ENCODE assay signal across 12 mouse cellular contexts in genomic region chr1:133887538-133888250, GRCm38 (mm10). TPM values are rescaled to one million over a fixed set of nuclear protein-coding genes. Genes with fewer than 3 reads are reported as not detected.
DNase-seq lines count a peak whose midpoint lies in the region; ATAC-seq lines count a peak whose summit lies in the region.
"Had no signal": no experiment of that assay in that cellular context is flagged by ENCODE, and none has a peak within 500 bp of the region (broad histone marks: within the 10 kb centered on the region; RNA-seq: fewer than 3 reads in every experiment).

No protein-coding gene starts in this region.

- no peaks in the 10 kb centered on the region for H3K9me3 ChIP-seq in midbrain, embryonic 12.5 days
- no peaks in the 10 kb centered on the region for H3K9me3 ChIP-seq in midbrain, embryonic 11.5 days (ENCODE audit: control insufficient read depth, low read length)
- H3K9me3 ChIP-seq in forebrain, embryonic 15.5 days, result no peaks in the 10 kb centered on the region
- no peaks in the 10 kb centered on the region for H3K9me3 ChIP-seq in liver, embryonic 16.5 days (replicated peaks; ENCODE audit: control insufficient read depth, low read length)

- H3K36me3 ChIP-seq in midbrain, embryonic 12.5 days, result no peaks in the 10 kb centered on the region
- H3K36me3 ChIP-seq in midbrain, embryonic 11.5 days (ENCODE audit: control insufficient read depth, insufficient read depth, low read length), result no peaks in the 10 kb centered on the region
- H3K36me3 ChIP-seq in forebrain, embryonic 15.5 days, result no peaks in the 10 kb centered on the region
- no peaks in the 10 kb centered on the region for H3K36me3 ChIP-seq in liver, embryonic 16.5 days (ENCODE audit: control insufficient read depth, insufficient read depth)

- no peak for DNase-seq in midbrain, embryonic 11.5 days (ENCODE audit: low spot score, missing footprints)
- DNase-seq in embryo, embryonic 10.5 days (ENCODE audit: low spot score), result no peak
- no peak for DNase-seq in cerebellum, adult 18-20 months
- DNase-seq in spleen, adult 12 weeks (ENCODE audit: low spot score), result no peak
- DNase-seq: adrenal gland, adult 8-10 months; gastrocnemius, postnatal 10 days; heart, postnatal 36 days; lung, postnatal 14 days; thymus, adult 2 months had no signal

- H3K27ac ChIP-seq in midbrain, embryonic 12.5 days (replicated peaks), result no peak overlapping the region; the same call in 1 of the 2 replicates
- no peak overlapping the region for H3K27ac ChIP-seq in midbrain, embryonic 11.5 days (ENCODE audit: low read depth, low read length)
- peak overlapping the region; percentile 25; the same call in 1 of the 2 replicates for H3K27ac ChIP-seq in forebrain, embryonic 15.5 days (replicated peaks)
- no peak overlapping the region for H3K27ac ChIP-seq in liver, embryonic 16.5 days (ENCODE audit: low read length)

- no peak for ATAC-seq in midbrain, embryonic 12.5 days (ENCODE audit: low FRiP score, low read depth)
- no peak for ATAC-seq in midbrain, embryonic 11.5 days (ENCODE audit: low FRiP score)
- ATAC-seq in forebrain, embryonic 15.5 days (replicated peaks), result 0 out of 2 replicates have a peak, but pooled peaks have one; percentile 3
- peak; percentile 61 for ATAC-seq in liver, embryonic 16.5 days (ENCODE audit: low read depth)

- no peak overlapping the region for H3K4me3 ChIP-seq in midbrain, embryonic 12.5 days
- H3K4me3 ChIP-seq in midbrain, embryonic 11.5 days (ENCODE audit: low read depth, low read length), result no peak overlapping the region
- no peak overlapping the region for H3K4me3 ChIP-seq in forebrain, embryonic 15.5 days
- no peak overlapping the region for H3K4me3 ChIP-seq in liver, embryonic 16.5 days (ENCODE audit: low read depth, low read length)

- peaks cover 61% of the 10 kb centered on the region for H3K4me1 ChIP-seq in midbrain, embryonic 12.5 days
- H3K4me1 ChIP-seq in midbrain, embryonic 11.5 days (ENCODE audit: control insufficient read depth, insufficient read depth, low read length), result peaks cover 30% of the 10 kb centered on the region
- peaks cover 31% of the 10 kb centered on the region for H3K4me1 ChIP-seq in forebrain, embryonic 15.5 days
- peaks cover 72% of the 10 kb centered on the region for H3K4me1 ChIP-seq in liver, embryonic 16.5 days (ENCODE audit: control insufficient read depth, low read depth, low read length)

- WGBS in midbrain, embryonic 12.5 days, result 78% methylated on average over 5 of the region's 5 CpGs
- 73% methylated on average over 5 of the region's 5 CpGs for WGBS in midbrain, embryonic 11.5 days
- WGBS in forebrain, embryonic 15.5 days, result 76% methylated on average over 5 of the region's 5 CpGs
- 34% methylated on average over 5 of the region's 5 CpGs for WGBS in liver, embryonic 16.5 days (ENCODE audit: insufficient replicate concordance)

- no peak overlapping the region for H3K9ac ChIP-seq in midbrain, embryonic 12.5 days (replicated peaks)
- H3K9ac ChIP-seq in midbrain, embryonic 11.5 days (ENCODE audit: low read length), result no peak overlapping the region
- no peak overlapping the region for H3K9ac ChIP-seq in forebrain, embryonic 15.5 days (replicated peaks)
- H3K9ac ChIP-seq in liver, embryonic 16.5 days (ENCODE audit: low read depth, low read length), result no peak overlapping the region

- peak overlapping the region; percentile 22; the same call in 1 of the 2 replicates for H3K4me2 ChIP-seq in midbrain, embryonic 12.5 days (replicated peaks)
- no peak overlapping the region for H3K4me2 ChIP-seq in midbrain, embryonic 11.5 days
- H3K4me2 ChIP-seq in forebrain, embryonic 15.5 days (replicated peaks), result no peak overlapping the region
- H3K4me2 ChIP-seq in liver, embryonic 16.5 days (ENCODE audit: low read depth, low read length), result peak overlapping the region; percentile 33

- H3K27me3 ChIP-seq in midbrain, embryonic 12.5 days, result peaks cover 26% of the 10 kb centered on the region; the same call in 1 of the 2 replicates
- no peaks in the 10 kb centered on the region for H3K27me3 ChIP-seq in midbrain, embryonic 11.5 days (ENCODE audit: control insufficient read depth, insufficient read depth, low read length)
- H3K27me3 ChIP-seq in forebrain, embryonic 15.5 days, result no peaks in the 10 kb centered on the region
- no peaks in the 10 kb centered on the region for H3K27me3 ChIP-seq in liver, embryonic 16.5 days (ENCODE audit: control insufficient read depth, insufficient read depth, low read depth, low read length)

RNA-seq across cellular contexts. Expression of gene Optc, which starts 20.1 kb away (rescaled TPM):
- 3.0 and 4.2 TPM in 2 replicates for polyA plus RNA-seq in midbrain, embryonic 12.5 days (2016; fragmentation: Nextera tagmentation; extraction: Ambion mirVana)
- 1.6 and 1.9 TPM in 2 replicates for polyA plus RNA-seq in midbrain, embryonic 11.5 days (2014; fragmentation: Nextera tagmentation; extraction: Ambion mirVana)
- polyA plus RNA-seq in forebrain, embryonic 15.5 days (2015; fragmentation: Nextera tagmentation; extraction: Ambion mirVana), result 1.6 and 2.2 TPM in 2 replicates
- 0.09 and 0.14 TPM in 2 replicates for polyA plus RNA-seq in liver, embryonic 16.5 days (2015; fragmentation: Nextera tagmentation; extraction: Ambion mirVana)

RNA-seq across cellular contexts. Expression of gene Prelp, which starts 33.5 kb away (rescaled TPM):
- 1.9 and 3.5 TPM in 2 replicates for polyA plus RNA-seq in midbrain, embryonic 12.5 days (2016; fragmentation: Nextera tagmentation; extraction: Ambion mirVana)
- polyA plus RNA-seq in midbrain, embryonic 11.5 days (2014; fragmentation: Nextera tagmentation; extraction: Ambion mirVana), result 1.1 and 1.7 TPM in 2 replicates
- 3.8 and 4.2 TPM in 2 replicates for polyA plus RNA-seq in forebrain, embryonic 15.5 days (2015; fragmentation: Nextera tagmentation; extraction: Ambion mirVana)
- polyA plus RNA-seq in liver, embryonic 16.5 days (2015; fragmentation: Nextera tagmentation; extraction: Ambion mirVana), result 3.9 and 4.4 TPM in 2 replicates

Comparison
In these comparisons a context has a peak if more than half of its experiments do, and no peak if none do; other contexts are left out.
1. H3K4me2 ChIP-seq: peak in midbrain, embryonic 12.5 days (single experiment) and liver, embryonic 16.5 days (single experiment); none in midbrain, embryonic 11.5 days (single experiment) and forebrain, embryonic 15.5 days (single experiment).
2. ATAC-seq: peak in forebrain, embryonic 15.5 days (single experiment) and liver, embryonic 16.5 days (single experiment); none in midbrain, embryonic 12.5 days (single experiment) and midbrain, embryonic 11.5 days (single experiment).